Mouse (Mus musculus) megakaryocyte, embryonic 14.5 days (primary cell): Measurements from ENCODE around the gene Sh3bp4.

Experiments
- FLI1 ChIP-seq: IDR thresholded peaks from 2 replicates; pipeline ENCODE4 v1.6.1; 2012; ENCODE audit warnings: low read length, inconsistent platforms, mixed read lengths
- GATA1 ChIP-seq: IDR thresholded peaks from 3 replicates; pipeline ENCODE4 v1.6.1; 2012; ENCODE audit warnings: mixed read lengths, low read length, inconsistent platforms, borderline replicate concordance

DNA sequence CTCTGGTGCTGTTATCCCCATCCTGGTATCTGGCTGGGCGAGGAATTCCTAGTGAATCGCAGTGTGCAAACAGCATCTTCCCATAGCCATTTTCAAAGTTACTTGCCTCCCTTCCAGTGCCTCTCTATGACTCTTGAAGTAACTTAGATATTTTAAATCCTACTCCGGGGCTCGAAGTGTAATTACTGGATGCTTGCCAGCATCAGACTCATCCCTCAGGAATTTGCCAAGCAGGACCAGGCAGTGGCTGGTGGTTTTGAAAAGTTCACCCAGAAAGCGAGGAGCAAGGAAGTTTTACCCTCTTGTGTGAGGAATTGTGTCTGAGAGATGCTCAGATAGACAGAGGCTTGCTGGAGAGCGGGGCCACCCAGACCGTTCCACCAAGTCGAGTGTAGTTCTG, 51.3 kb downstream of the Sh3bp4 start:
- TF ChIP-seq GATA1 (no peak), FLI1 (no peak)
